Mouse (Mus musculus) embryonic stem cell, embryonic (primary cell): Measurements from ENCODE around the gene Smg5.
"Not testable (repeated sequence)": the region's sequence is repeated elsewhere in the genome, so short reads cannot be mapped to it uniquely, and the experiment has no call there.

Experiments
- CTCF ChIA-PET, 4 experiments: fragments of 300-600 bp in 2 of 4; fragments of 350-600 bp in 2 of 4; sonication (Branson Sonifier 250); formaldehyde crosslinking; loops; one replicate each; lab custom pipeline; 2022; ENCODE audit warnings: inconsistent platforms in 2 of 4; lab: Charles Lee
- POLR2A ChIA-PET, 4 experiments: fragments of 300-600 bp in 2 of 4; fragments of 350-600 bp in 2 of 4; sonication (Branson Sonifier 250); formaldehyde crosslinking; loops; one replicate each; lab custom pipeline; 2022; ENCODE audit warnings: antibody characterized with exemption in 4 of 4, inconsistent platforms in 1 of 4; lab: Charles Lee

Gene Smg5

GRCm38 (mm10) chr3:88336058-88337013, at the start of gene Smg5, which contains the start of gene Tmem79:
Gene Smg5 (plus strand): TSS chr3:88336260.
Gene Tmem79 (minus strand): TSS chr3:88336148.
- ChIA-PET POLR2A (interaction anchor here (0.5 to 32.7 kb wide), 205 partner anchors 8 to 586 kb away, joined by 3 to 943 read pairs (median 5); partner anchors contain the start of genes Cct3 (in 4 of the 4), Glmp (in 4 of the 4), Pmf1 (in 4 of the 4) and Tsacc (in 4 of the 4)), CTCF (interaction anchor here (0.5 to 2.0 kb wide), 14 partner anchors 10 to 267 kb away, joined by 3 to 6 read pairs (median 3); partner anchors contain the start of genes Pmf1 (in 1 of the 4) and Tsacc (in 1 of the 4))

- CTCF ChIA-PET, result interaction anchor here in 3 of 4 experiments (1.4 to 2.0 kb wide), 5 partner anchors 10 to 45 kb away, joined by 3 to 6 read pairs (median 5); partner anchors contain the start of genes Cct3 (in 1 of the 3) and Tsacc (in 1 of the 3)
- POLR2A ChIA-PET, result interaction anchor here in 3 of 4 experiments (1.1 to 12.8 kb wide), 13 partner anchors 10 to 284 kb away, joined by 3 to 237 read pairs (median 6); partner anchors contain the start of genes Cct3 (in 3 of the 3), Tsacc (in 3 of the 3), Glmp (in 1 of the 3) and Lmna (in 1 of the 3)
Observed at GRCm38 (mm10) chr3:88287110-88287509, 49.0 kb upstream of the Smg5 start, which contains the start of gene Gm38392. Gene Gm38392 (minus strand): TSS chr3:88287210.

- ChIA-PET POLR2A (interaction anchor here (0.5 to 12.8 kb wide), 32 partner anchors 9 to 915 kb away, joined by 3 to 237 read pairs (median 4); partner anchors contain the start of genes Cct3 (in 4 of the 4), Tsacc (in 4 of the 4), Glmp (in 2 of the 4) and Smg5 (in 2 of the 4)), CTCF (interaction anchor here (0.5 to 2.0 kb wide), 8 partner anchors 8 to 46 kb away, joined by 3 to 6 read pairs (median 4); partner anchors contain the start of genes Cct3 (in 1 of the 4) and Tsacc (in 1 of the 4))
Observed at GRCm38 (mm10) chr3:88288133-88288713, 47.8 kb upstream of the Smg5 start.

- CTCF ChIA-PET, result interaction anchor here in 1 of 4 experiments (1.2 kb wide), 1 partner anchor 46 kb away, joined by 5 read pairs; no protein-coding TSS in a partner anchor
- POLR2A ChIA-PET, result interaction anchor here in 2 of 4 experiments (0.6 to 12.8 kb wide), 6 partner anchors 14 to 147 kb away, joined by 3 to 237 read pairs (median 6); partner anchors contain the start of genes Smg5 (in 1 of the 2) and Tmem79 (in 1 of the 2)
Observed at GRCm38 (mm10) chr3:88291970-88292369, 44.1 kb upstream of the Smg5 start.

GRCm38 (mm10) chr3:88295272-88295671, 40.8 kb upstream of the Smg5 start:
- CTCF ChIA-PET, result interaction anchor here in 1 of 4 experiments (1.0 kb wide), 1 partner anchor 23 kb away, joined by 3 read pairs; no protein-coding TSS in a partner anchor
- POLR2A ChIA-PET, result not testable (repeated sequence)

GRCm38 (mm10) chr3:88296110-88296560, 39.9 kb upstream of the Smg5 start:
- ChIA-PET POLR2A (interaction anchor here (0.7 to 7.1 kb wide), 82 partner anchors 9 to 411 kb away, joined by 3 to 172 read pairs (median 5); partner anchors contain the start of genes Smg5 (in 4 of the 4), Tmem79 (in 4 of the 4), Glmp (in 3 of the 4) and Gm38392 (in 3 of the 4)), CTCF (interaction anchor here (0.6 to 1.3 kb wide), 10 partner anchors 9 to 259 kb away, joined by 3 to 5 read pairs (median 3); partner anchors contain the start of gene Gm38392 (in 1 of the 4))

GRCm38 (mm10) chr3:88296561-88297318, 39.3 kb upstream of the Smg5 start, which contains the start of the genes Tsacc and Cct3:
Gene Tsacc (minus strand): TSS chr3:88296999.
Gene Cct3 (plus strand): TSS chr3:88297116.
- CTCF ChIA-PET, result interaction anchor here (0.6 to 1.6 kb wide), 15 partner anchors 9 to 258 kb away, joined by 3 to 5 read pairs (median 3); partner anchors contain the start of gene Gm38392 (in 1 of the 4)
- POLR2A ChIA-PET, result interaction anchor here (0.6 to 7.1 kb wide), 95 partner anchors 8 to 411 kb away, joined by 3 to 172 read pairs (median 5); partner anchors contain the start of genes Smg5 (in 4 of the 4), Tmem79 (in 4 of the 4), Glmp (in 3 of the 4) and Gm38392 (in 3 of the 4)

- POLR2A ChIA-PET, result interaction anchor here (0.6 to 7.1 kb wide), 78 partner anchors 9 to 412 kb away, joined by 3 to 172 read pairs (median 6); partner anchors contain the start of genes Smg5 (in 4 of the 4), Tmem79 (in 4 of the 4), Glmp (in 3 of the 4) and Gm38392 (in 3 of the 4)
- CTCF ChIA-PET, result interaction anchor here in 3 of 4 experiments (0.6 to 1.6 kb wide), 10 partner anchors 11 to 258 kb away, joined by 3 to 5 read pairs (median 3); no protein-coding TSS in a partner anchor
Observed at GRCm38 (mm10) chr3:88297321-88297851, 38.7 kb upstream of the Smg5 start.

GRCm38 (mm10) chr3:88299172-88299571, 36.9 kb upstream of the Smg5 start:
- ChIA-PET POLR2A (interaction anchor here (0.7 to 7.1 kb wide), 14 partner anchors 14 to 196 kb away, joined by 3 to 172 read pairs (median 4); partner anchors contain the start of genes Smg5 (in 3 of the 4), Tmem79 (in 3 of the 4), Gm38392 (in 2 of the 4) and Glmp (in 1 of the 4)), CTCF (interaction anchor here in 1 of 4 experiments (0.5 kb wide), 1 partner anchor 61 kb away, joined by 3 read pairs; no protein-coding TSS in a partner anchor)

- POLR2A ChIA-PET, result interaction anchor here (0.6 to 19.7 kb wide), 45 partner anchors 9 to 1099 kb away, joined by 3 to 804 read pairs (median 4); partner anchors contain the start of genes Cct3 (in 4 of the 4), Smg5 (in 4 of the 4), Tmem79 (in 4 of the 4) and Tsacc (in 4 of the 4)
- CTCF ChIA-PET, result interaction anchor here in 1 of 4 experiments (0.6 kb wide), 1 partner anchor 175 kb away, joined by 4 read pairs; no protein-coding TSS in a partner anchor
Observed at GRCm38 (mm10) chr3:88324951-88325405, 11.1 kb upstream of the Smg5 start, which contains the start of gene Glmp. Gene Glmp (plus strand): TSS chr3:88325023.

- ChIA-PET POLR2A (interaction anchor here (0.6 to 19.7 kb wide), 12 partner anchors 8 to 52 kb away, joined by 3 to 804 read pairs (median 6); partner anchors contain the start of genes Cct3 (in 2 of the 4), Smg5 (in 2 of the 4), Tmem79 (in 2 of the 4) and Tsacc (in 2 of the 4)), CTCF (interaction anchor here in 2 of 4 experiments (0.6 to 1.0 kb wide), 4 partner anchors 31 to 154 kb away, joined by 3 read pairs; no protein-coding TSS in a partner anchor)
Observed at GRCm38 (mm10) chr3:88328956-88329355, 7.1 kb upstream of the Smg5 start.

GRCm38 (mm10) chr3:88331282-88331681, 4.8 kb upstream of the Smg5 start:
- ChIA-PET CTCF (interaction anchor here (0.6 to 1.9 kb wide), 12 partner anchors 11 to 1392 kb away, joined by 3 to 7 read pairs (median 4); partner anchors contain the start of gene Lmna (in 1 of the 4)), POLR2A (interaction anchor here in 3 of 4 experiments (0.6 to 32.7 kb wide), 17 partner anchors 9 to 1477 kb away, joined by 3 to 943 read pairs (median 4); partner anchors contain the start of genes Cct3 (in 2 of the 3), Tsacc (in 2 of the 3), Glmp (in 1 of the 3) and Paqr6 (in 1 of the 3))

- POLR2A ChIA-PET, result interaction anchor here (0.6 to 32.7 kb wide), 55 partner anchors 8 to 283 kb away, joined by 3 to 943 read pairs (median 5); partner anchors contain the start of genes Glmp (in 4 of the 4), Cct3 (in 3 of the 4), Tsacc (in 3 of the 4) and Paqr6 (in 2 of the 4)
- CTCF ChIA-PET, result interaction anchor here in 3 of 4 experiments (0.8 to 1.6 kb wide), 3 partner anchors 42 to 150 kb away, joined by 3 to 6 read pairs (median 3); no protein-coding TSS in a partner anchor
Observed at GRCm38 (mm10) chr3:88334029-88334658, 1.9 kb upstream of the Smg5 start.
